Mouse (Mus musculus): ENCODE measurements around the gene Oat.

- TF ChIP-seq CTCF (IDR thresholded peaks at IDR 0.05; ENCODE audit: borderline replicate concordance, insufficient read depth, low read depth, low read length) (no peak), POLR2A (IDR thresholded peaks at IDR 0.05; ENCODE audit: borderline replicate concordance, insufficient read depth, low read length) (no peak)
Observed at GRCm38 (mm10) chr7:132595787-132596186, 19.6 kb upstream of the Oat start.

Measured in cerebellum, adult 2 months (tissue).